Mouse (Mus musculus): ENCODE data around the gene Ptgfrn. TPM values are rescaled to one million over a fixed set of nuclear protein-coding genes. Genes with fewer than 3 reads are reported as not detected.

The Ptgfrn gene
- 4.3 and 5.6 TPM in 2 replicates for total RNA-seq (2017)

DNA sequence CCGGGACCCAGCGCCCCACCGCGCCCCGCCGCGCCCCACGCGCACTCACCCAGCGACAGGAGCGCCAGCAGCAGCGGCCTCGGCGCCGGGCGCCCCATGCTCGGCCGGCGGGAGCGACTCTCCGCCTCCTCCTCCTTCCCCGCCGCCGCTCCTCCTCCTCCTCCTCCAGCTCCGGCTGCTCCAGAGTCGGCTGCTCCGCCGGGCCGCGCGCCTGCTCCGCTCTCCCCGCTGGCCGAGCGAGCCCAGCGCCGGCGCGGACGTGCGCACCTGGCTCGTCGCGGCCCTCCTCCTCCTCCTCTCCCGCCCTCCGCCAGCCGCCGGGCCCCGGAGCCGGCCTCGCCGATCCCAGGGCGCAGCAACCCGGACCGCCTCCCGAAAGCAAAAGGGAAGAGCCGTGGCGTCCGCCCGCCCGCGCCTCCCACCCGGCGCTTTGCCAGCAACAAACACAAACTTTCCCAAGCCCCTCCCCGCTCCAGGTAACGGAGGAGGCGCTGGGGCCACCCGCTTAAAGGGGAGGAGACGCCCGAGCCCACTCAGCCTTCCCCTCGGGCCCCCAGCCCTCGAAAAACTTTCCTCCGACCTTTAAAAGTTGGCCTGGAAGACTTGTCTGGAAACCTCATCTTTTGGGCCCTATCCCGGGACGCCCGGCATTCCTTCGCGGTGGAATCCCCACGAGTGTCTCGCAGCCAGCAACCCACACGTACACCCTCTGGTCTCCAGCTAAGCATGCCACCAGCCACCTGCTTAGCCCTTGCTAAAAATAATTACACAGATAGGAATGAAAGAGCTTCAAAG, at the start of gene Ptgfrn:
TSS of gene Ptgfrn (minus strand) at position 236 of the 795 bp plus-strand sequence.
- ATAC-seq (ENCODE audit: extremely low read depth, insufficient number of reproducible peaks, low FRiP score, poor library complexity, severe bottlenecking): no peak

DNA sequence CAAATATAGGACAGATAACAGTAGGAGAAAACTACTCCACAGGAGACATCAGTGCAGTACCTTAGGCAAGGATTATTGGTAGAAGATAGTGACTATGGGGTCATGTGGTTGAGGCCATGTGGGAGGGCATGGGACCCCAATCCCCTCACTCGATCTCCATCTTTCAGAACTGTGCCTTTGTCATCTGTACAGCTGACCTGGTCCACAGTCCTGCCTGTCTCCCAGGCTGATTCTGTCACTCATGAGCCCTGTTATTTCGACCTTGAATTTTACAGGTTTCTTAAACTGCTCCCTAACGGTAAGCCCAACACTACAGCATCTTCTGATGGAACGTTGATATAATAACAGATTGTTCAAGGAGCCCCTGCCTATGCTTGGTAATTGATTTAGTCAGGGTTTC, 49.6 kb upstream of the Ptgfrn start:
- no peak for ATAC-seq (ENCODE audit: extremely low read depth, insufficient number of reproducible peaks, low FRiP score, poor library complexity, severe bottlenecking)

- no peak for ATAC-seq (ENCODE audit: extremely low read depth, insufficient number of reproducible peaks, low FRiP score, poor library complexity, severe bottlenecking)
These were observed 44.0 kb upstream of the Ptgfrn start for GRCm38 (mm10) chr3:101154067-101154466.

- no peak for ATAC-seq (ENCODE audit: extremely low read depth, insufficient number of reproducible peaks, low FRiP score, poor library complexity, severe bottlenecking)
These were observed 43.3 kb upstream of the Ptgfrn start for GRCm38 (mm10) chr3:101153341-101153740.

DNA sequence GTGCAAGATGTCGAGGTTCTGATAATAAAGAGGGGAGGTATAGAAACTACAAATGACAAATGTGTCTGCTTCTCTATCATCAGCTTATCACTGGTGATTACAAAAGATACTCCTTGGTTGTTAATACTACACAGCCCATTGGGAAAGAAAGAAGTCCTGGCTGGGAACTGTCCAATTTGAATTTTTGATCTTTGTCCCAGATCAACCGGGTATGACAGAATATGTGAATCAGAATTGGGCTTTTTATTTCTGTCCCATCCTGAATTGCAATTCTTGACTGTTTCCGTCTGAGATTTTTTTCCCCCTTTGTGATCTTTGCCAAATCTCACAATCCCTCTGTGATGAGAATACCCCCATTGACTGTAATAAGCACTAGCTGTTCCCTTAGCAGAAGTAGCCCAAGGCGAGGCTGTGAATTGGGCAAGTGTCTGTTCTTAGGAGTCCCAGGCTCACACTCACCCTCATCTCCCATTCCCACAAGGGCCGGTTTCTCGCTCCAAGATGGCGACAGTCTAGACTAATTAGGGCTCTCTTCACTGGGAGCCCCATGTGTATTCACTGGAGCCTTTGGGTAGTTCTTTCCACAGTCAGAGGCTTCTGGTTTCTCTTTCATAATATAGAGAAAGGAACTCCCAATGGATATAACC, 36.2 kb upstream of the Ptgfrn start:
- ATAC-seq (ENCODE audit: extremely low read depth, insufficient number of reproducible peaks, low FRiP score, poor library complexity, severe bottlenecking): no peak

DNA sequence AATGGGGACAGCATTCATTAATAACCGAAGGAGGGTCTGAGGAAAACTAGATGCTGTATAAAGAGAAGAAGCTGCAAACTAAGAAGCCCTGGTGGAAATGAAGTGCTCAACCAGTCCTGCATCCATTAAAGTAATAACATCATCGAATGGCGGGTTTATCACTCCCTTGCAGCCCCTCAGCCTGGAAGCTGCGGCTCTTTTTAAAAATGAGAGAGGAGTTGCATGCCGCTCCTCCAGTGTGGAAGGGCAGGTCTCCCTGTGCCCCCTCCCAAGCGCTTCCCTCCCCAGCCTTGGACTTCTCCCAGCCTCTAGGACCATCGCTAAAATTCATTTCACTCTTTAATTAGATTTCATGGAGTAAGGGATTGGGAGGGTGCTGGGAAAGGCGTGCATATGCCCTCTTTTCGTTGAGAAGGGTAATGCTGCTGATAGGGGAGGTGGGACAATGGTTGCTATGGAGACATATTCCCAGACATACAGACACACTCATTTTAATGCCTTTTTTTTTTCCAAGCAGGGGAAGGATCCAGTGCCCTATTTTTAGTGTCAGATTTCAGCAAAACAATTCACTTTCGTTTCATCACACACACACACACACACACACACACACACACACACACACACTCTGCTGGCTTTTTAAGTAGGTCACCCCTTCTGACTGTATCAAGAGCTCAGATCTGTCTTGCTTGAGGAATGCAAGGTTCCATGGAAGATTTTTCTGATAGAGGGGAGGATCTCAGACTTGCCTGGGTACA, 35.4 kb upstream of the Ptgfrn start:
- no peak for ATAC-seq (ENCODE audit: extremely low read depth, insufficient number of reproducible peaks, low FRiP score, poor library complexity, severe bottlenecking)

GRCm38 (mm10) chr3:101144366-101144948, 34.4 kb upstream of the Ptgfrn start:
- no peak for ATAC-seq (ENCODE audit: extremely low read depth, insufficient number of reproducible peaks, low FRiP score, poor library complexity, severe bottlenecking)

DNA sequence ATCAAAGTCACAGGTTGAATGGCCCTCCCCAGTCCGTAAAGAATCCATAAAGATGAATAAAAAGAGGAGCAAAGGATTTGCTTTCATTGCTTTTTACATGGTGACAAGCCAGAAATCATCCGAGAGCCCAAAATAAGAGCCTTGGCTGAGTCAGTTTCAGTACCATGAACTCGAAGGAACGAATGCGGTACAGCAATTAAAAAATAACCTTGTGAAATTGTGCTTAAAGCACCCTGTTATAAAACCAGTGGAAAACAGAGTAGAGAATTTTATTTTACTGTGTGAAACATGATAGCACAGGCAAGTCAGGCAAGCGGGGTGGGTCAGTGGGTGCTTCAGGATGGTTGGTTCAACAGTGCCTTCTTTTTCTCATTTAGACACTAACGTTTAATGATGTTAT, 33.4 kb upstream of the Ptgfrn start:
- ATAC-seq (ENCODE audit: extremely low read depth, insufficient number of reproducible peaks, low FRiP score, poor library complexity, severe bottlenecking): no peak

- ATAC-seq (ENCODE audit: extremely low read depth, insufficient number of reproducible peaks, low FRiP score, poor library complexity, severe bottlenecking): no peak
These were observed 31.8 kb upstream of the Ptgfrn start for GRCm38 (mm10) chr3:101141864-101142263.

- no peak for ATAC-seq (ENCODE audit: extremely low read depth, insufficient number of reproducible peaks, low FRiP score, poor library complexity, severe bottlenecking)
These were observed 29.9 kb upstream of the Ptgfrn start for GRCm38 (mm10) chr3:101139958-101140357.

DNA sequence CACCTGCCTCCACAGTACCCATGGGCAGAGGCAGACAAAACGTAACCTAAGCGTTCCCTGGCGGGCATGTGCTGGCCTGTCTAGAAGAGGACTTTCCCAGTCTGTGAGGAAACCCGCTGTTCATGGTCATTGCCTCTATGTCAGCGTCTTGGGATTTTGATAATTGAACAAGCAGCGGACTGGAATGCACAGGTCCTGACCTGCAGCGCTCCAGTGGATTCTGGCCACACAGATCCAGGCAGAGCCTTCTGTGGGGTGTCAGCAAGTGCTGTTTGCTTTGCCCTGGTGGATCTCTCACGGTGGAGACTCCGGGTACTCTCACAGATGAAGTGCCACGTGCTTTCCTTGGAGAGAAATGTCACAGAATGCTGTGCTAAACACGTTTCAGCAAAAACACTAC, 26.4 kb upstream of the Ptgfrn start:
- no peak for ATAC-seq (ENCODE audit: extremely low read depth, insufficient number of reproducible peaks, low FRiP score, poor library complexity, severe bottlenecking)

DNA sequence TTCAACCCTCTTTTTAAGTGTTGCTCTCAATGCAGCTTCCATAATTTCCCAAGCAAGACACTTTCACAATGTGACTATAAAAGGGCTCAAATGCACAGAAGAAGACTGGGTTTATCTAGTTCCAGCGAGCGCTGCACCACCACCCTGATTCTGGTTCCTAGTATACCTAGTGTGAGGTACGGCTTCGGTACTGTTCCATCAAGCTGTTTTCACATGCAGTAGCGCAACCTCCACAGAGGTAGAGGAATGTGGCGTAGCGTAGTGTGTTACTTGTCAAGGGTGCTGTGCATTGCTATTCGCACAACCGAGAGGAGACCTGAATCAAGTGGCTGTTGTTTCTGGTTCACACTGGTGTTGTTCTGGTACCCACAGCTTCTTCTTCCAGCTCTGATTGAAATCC, 24.8 kb upstream of the Ptgfrn start:
- ATAC-seq (ENCODE audit: extremely low read depth, insufficient number of reproducible peaks, low FRiP score, poor library complexity, severe bottlenecking): no peak

- ATAC-seq (ENCODE audit: extremely low read depth, insufficient number of reproducible peaks, low FRiP score, poor library complexity, severe bottlenecking): no peak
These were observed 22.9 kb upstream of the Ptgfrn start for GRCm38 (mm10) chr3:101132981-101133380.

DNA sequence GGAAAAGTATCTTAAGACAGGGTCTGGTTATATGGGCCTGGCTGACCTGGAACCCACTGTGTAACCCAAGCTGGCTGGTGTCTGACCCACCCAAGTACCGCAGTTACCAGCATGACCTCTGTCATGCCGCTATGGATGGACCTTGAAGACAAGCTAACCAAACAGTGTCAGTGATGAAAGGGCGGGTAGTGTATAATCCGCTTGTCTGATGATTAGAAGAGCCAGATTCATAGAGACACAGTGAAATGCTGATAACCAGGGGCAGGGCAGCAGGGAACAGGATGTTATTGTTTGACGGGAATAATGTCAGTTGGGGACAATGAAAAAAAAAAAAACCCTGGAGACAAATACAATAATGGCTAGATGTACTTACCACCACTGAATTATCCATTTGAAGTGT, 21.7 kb upstream of the Ptgfrn start:
- no peak for ATAC-seq (ENCODE audit: extremely low read depth, insufficient number of reproducible peaks, low FRiP score, poor library complexity, severe bottlenecking)

GRCm38 (mm10) chr3:101130526-101130925, 20.4 kb upstream of the Ptgfrn start:
- ATAC-seq (ENCODE audit: extremely low read depth, insufficient number of reproducible peaks, low FRiP score, poor library complexity, severe bottlenecking): no peak

GRCm38 (mm10) chr3:101129620-101130019, 19.5 kb upstream of the Ptgfrn start:
- ATAC-seq (ENCODE audit: extremely low read depth, insufficient number of reproducible peaks, low FRiP score, poor library complexity, severe bottlenecking): no peak

- no peak for ATAC-seq (ENCODE audit: extremely low read depth, insufficient number of reproducible peaks, low FRiP score, poor library complexity, severe bottlenecking)
These were observed 19.0 kb upstream of the Ptgfrn start for GRCm38 (mm10) chr3:101129090-101129489.

DNA sequence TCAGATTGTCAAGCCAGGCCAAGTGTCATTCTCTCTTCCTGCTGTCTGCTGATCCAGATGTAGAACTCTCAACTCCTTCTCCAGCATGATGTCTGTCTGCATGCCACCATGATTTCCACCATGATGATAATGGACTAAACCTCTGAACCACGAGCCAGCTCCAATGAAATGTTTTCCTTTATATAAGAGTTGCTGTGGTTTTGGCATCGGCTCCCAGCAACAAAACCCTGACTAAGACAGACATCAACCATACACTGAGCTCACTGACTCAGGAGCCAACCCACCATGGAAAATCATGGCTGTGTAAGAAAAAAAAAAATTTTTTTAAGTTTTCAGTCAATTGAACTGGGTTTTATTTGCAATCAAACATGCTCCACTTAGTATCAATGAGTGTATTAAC, 17.7 kb upstream of the Ptgfrn start:
- no peak for ATAC-seq (ENCODE audit: extremely low read depth, insufficient number of reproducible peaks, low FRiP score, poor library complexity, severe bottlenecking)

GRCm38 (mm10) chr3:101124716-101125115, 14.6 kb upstream of the Ptgfrn start:
- ATAC-seq (ENCODE audit: extremely low read depth, insufficient number of reproducible peaks, low FRiP score, poor library complexity, severe bottlenecking): no peak

DNA sequence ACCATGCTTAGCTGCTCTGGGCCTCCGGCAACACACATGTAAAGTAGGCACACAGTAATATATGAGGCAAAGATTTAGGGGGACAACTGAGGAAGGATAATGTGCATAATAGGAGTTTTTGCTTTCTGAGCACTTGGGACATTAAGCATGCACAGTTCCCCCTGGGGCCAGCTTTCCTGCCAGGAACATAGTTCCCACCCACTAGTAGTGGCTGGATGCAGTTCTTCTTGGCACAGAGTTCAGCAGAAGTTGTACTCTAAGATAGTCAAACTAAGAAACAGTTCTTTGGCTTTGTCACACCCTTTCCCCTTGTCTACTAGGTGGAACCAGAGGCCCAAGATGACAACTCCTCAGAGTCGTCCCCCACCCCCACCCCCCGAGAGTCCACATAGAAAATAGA, 12.4 kb upstream of the Ptgfrn start:
- no peak for ATAC-seq (ENCODE audit: extremely low read depth, insufficient number of reproducible peaks, low FRiP score, poor library complexity, severe bottlenecking)

All from neutrophil, adult 5-6 weeks (primary cell).